Mouse (Mus musculus): ENCODE measurements around the gene Rhot2.

- TF ChIP-seq POLR2A (IDR thresholded peaks at IDR 0.05; ENCODE audit: insufficient read length, low read depth) (no peak), MYOD1 (IDR thresholded peaks at IDR 0.05; ENCODE audit: control insufficient read depth in 1 of 3, insufficient read length in 2 of 3, low read depth in 2 of 3) (no peak), TCF12 (IDR thresholded peaks at IDR 0.05; ENCODE audit: insufficient read depth, poor library complexity, severe bottlenecking) (no peak)
Measured at GRCm38 (mm10) chr17:25866172-25866571, 21.5 kb upstream of the Rhot2 start.
